Mouse (Mus musculus): Measurements from ENCODE around the gene Il3ra.
A peak's percentile ranks its signal among the peaks of the same experiment; 100 is the strongest.

Il3ra gene

GRCm38 (mm10) chr14:14345948-14346812, at the start of gene Il3ra:
Gene Il3ra, plus strand, starts transcription at chr14:14346275.
- DNase-seq (ENCODE audit: low spot score): no peak

GRCm38 (mm10) chr14:14308938-14309337, 37.1 kb upstream of the Il3ra start:
- DNase-seq (ENCODE audit: low spot score): no peak

- DNase-seq (ENCODE audit: low spot score): no peak
Measured at GRCm38 (mm10) chr14:14309416-14309815, 36.7 kb upstream of the Il3ra start.

GRCm38 (mm10) chr14:14322528-14322927, 23.5 kb upstream of the Il3ra start, which contains the start of gene Olfr31:
Gene Olfr31, plus strand, starts transcription at chr14:14322828.
- DNase-seq (ENCODE audit: low spot score): no peak

GRCm38 (mm10) chr14:14345113-14345871, 783 bp upstream of the Il3ra start:
- DNase-seq (ENCODE audit: low spot score): no peak

GRCm38 (mm10) chr14:14346813-14347100, 682 bp downstream of the Il3ra start:
- no peak for DNase-seq (ENCODE audit: low spot score)

- no peak for DNase-seq (ENCODE audit: low spot score)
Measured at GRCm38 (mm10) chr14:14347151-14347835, 1.2 kb downstream of the Il3ra start.

GRCm38 (mm10) chr14:14347836-14348621, 2.0 kb downstream of the Il3ra start:
- no peak for DNase-seq (ENCODE audit: low spot score)

GRCm38 (mm10) chr14:14348674-14349401, 2.8 kb downstream of the Il3ra start:
- no peak for DNase-seq (ENCODE audit: low spot score)

- peak; percentile 19 for DNase-seq (ENCODE audit: low spot score)
Measured at GRCm38 (mm10) chr14:14349485-14350262, 3.6 kb downstream of the Il3ra start.

GRCm38 (mm10) chr14:14350263-14351147, 4.4 kb downstream of the Il3ra start:
- DNase-seq (ENCODE audit: low spot score): no peak

GRCm38 (mm10) chr14:14351148-14351455, 5.0 kb downstream of the Il3ra start:
- no peak for DNase-seq (ENCODE audit: low spot score)

- no peak for DNase-seq (ENCODE audit: low spot score)
Measured at GRCm38 (mm10) chr14:14351721-14352590, 5.9 kb downstream of the Il3ra start.

GRCm38 (mm10) chr14:14352606-14353005, 6.5 kb downstream of the Il3ra start:
- DNase-seq (ENCODE audit: low spot score): peak; percentile 51

GRCm38 (mm10) chr14:14353081-14353732, 7.1 kb downstream of the Il3ra start:
- peak; percentile 25 for DNase-seq (ENCODE audit: low spot score)

- no peak for DNase-seq (ENCODE audit: low spot score)
Measured at GRCm38 (mm10) chr14:14353740-14354510, 7.8 kb downstream of the Il3ra start.

Data from MN1 (cell line).